10 mouse cellular contexts compared by ENCODE assay signal in the genomic region with DNA sequence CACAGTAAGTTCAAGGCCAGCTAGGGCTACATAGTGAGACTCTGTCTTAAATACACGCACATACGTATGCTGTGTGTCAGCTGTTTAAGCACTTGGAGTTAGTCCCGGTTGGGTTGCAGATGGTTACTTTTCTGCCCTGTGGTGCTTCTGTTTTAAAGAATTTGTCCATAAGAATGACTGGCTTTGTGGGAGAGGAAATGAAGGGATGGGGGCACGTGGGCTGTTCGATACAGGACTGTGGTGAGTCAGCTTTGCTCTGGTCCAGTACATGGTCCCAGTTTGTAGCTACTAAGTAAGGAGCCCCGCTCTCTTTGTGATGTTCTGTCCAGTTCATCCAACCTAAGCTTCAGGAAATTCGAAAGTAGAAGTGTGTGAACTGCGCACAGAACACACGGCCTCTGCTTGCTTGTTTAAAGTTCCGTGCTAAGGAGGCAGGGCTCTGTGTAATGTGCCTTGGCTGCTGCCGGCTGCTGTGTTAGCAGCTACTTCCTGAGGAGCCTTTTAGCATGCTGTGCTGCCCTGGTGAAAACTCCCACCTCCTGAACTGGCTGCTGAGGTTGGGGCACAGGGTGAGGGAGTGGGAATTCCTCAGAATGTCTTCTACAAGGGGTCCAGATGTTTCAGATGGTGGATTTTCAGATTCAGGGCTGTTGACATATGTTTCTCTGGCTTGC. TPM values are rescaled to one million over a fixed set of nuclear protein-coding genes. Genes with fewer than 3 reads are reported as not detected.
DNase-seq lines count a peak whose midpoint lies in the region; ATAC-seq lines count a peak whose summit lies in the region.
"Had no signal": no experiment of that assay in that cellular context is flagged by ENCODE, and none has a peak within 500 bp of the region (broad histone marks: within the 10 kb centered on the region; RNA-seq: fewer than 3 reads in every experiment).

No protein-coding gene starts in this region.

- intact Hi-C loops in heart, postnatal 14 days (cut with DNase I): no loop called here

- no peak for DNase-seq in heart, embryonic 10.5 days (ENCODE audit: low spot score)
- no peak for DNase-seq in heart, postnatal 14 days
- DNase-seq in CD4-positive, CD25-positive, alpha-beta regulatory T cell, adult 2 months (ENCODE audit: low read depth, low spot score): peak; percentile 61
- DNase-seq in induced T-regulatory cell, adult 2 months (ENCODE audit: low read depth): peak; percentile 32
- no peak for DNase-seq in gastrocnemius, adult 8-10 months (ENCODE audit: low spot score in 2 of 2)
- no peak for DNase-seq in cerebellum, postnatal 14 days
- DNase-seq in adrenal gland, adult 18-20 months (ENCODE audit: low spot score in 2 of 2): no peak

- no peaks in the 10 kb centered on the region for H3K9me3 ChIP-seq in heart, embryonic 10.5 days
- H3K9me3 ChIP-seq: G1E; midbrain, embryonic 12.5 days had no signal

- H3K36me3 ChIP-seq in heart, embryonic 10.5 days: 0 out of 2 replicates have a peak, but pooled peaks cover 4% of the 10 kb centered on the region
- H3K36me3 ChIP-seq: midbrain, embryonic 12.5 days had no signal

- H3K4me1 ChIP-seq in heart, embryonic 10.5 days: peaks cover 63% of the 10 kb centered on the region

- H3K4me3 ChIP-seq in heart, embryonic 10.5 days: 0 out of 2 replicates have a peak overlapping the region, but pooled peaks have one; percentile 1
- H3K4me3 ChIP-seq: midbrain, embryonic 12.5 days had no signal

- 43% methylated on average over 11 of the region's 11 CpGs for WGBS in heart, embryonic 10.5 days

- peak; percentile 20; the same call in 1 of the 2 replicates for ATAC-seq in megakaryocyte progenitor cell, adult 5-6 weeks (replicated peaks; ENCODE audit: poor library complexity)

- no peaks in the 10 kb centered on the region for H3K27me3 ChIP-seq in heart, embryonic 10.5 days (ENCODE audit: insufficient read depth, poor library complexity, severe bottlenecking)
- H3K27me3 ChIP-seq: midbrain, embryonic 12.5 days had no signal

- H3K27ac ChIP-seq in heart, embryonic 10.5 days: no peak overlapping the region
- H3K27ac ChIP-seq: midbrain, embryonic 12.5 days had no signal

RNA-seq across cellular contexts. Expression of gene Med13l, which starts 31.5 kb away (rescaled TPM):
- polyA plus RNA-seq in heart, embryonic 10.5 days (2016; fragmentation: Nextera tagmentation; extraction: Ambion mirVana): 9.0 and 10.0 TPM in 2 replicates
- 10 to 100 TPM; 33.0 to 34.8 TPM for total RNA-seq in heart, postnatal 14 days (2021)
- 27.3 and 32.4 TPM in 2 replicates for total RNA-seq in megakaryocyte progenitor cell, adult 5-6 weeks (2015)
- total RNA-seq in megakaryocyte progenitor cell, adult 5-6 weeks (2017): 24.0 and 26.3 TPM in 2 replicates
- total RNA-seq in gastrocnemius, adult 8-10 months (2022): 10 to 100 TPM; 24.6 to 32.4 (median 26.1) TPM
- 10 to 100 TPM; 33.9 to 38.2 TPM for total RNA-seq in adrenal gland, adult 18-20 months (2021)

Comparison
In these comparisons a context has a peak if more than half of its experiments do, and no peak if none do; other contexts are left out.
1. DNase-seq: peak in CD4-positive, CD25-positive, alpha-beta regulatory T cell, adult 2 months (single experiment) and induced T-regulatory cell, adult 2 months (single experiment); none in heart, embryonic 10.5 days (single experiment), heart, postnatal 14 days (0 of 2), gastrocnemius, adult 8-10 months (0 of 2), cerebellum, postnatal 14 days (0 of 2) and adrenal gland, adult 18-20 months (0 of 2).